Mouse (Mus musculus) ES-CJ7 (cell line): Measurements from ENCODE around the gene Trpc4ap.
"Not testable (repeated sequence)": the region's sequence is repeated elsewhere in the genome, so short reads cannot be mapped to it uniquely, and the experiment has no call there.

Source experiments
- DNase-seq: peaks from one replicate; pipeline ENCODE4 v3.0.0; 2011; ENCODE audit warnings: low read depth, low spot score

Trpc4ap gene

DNA sequence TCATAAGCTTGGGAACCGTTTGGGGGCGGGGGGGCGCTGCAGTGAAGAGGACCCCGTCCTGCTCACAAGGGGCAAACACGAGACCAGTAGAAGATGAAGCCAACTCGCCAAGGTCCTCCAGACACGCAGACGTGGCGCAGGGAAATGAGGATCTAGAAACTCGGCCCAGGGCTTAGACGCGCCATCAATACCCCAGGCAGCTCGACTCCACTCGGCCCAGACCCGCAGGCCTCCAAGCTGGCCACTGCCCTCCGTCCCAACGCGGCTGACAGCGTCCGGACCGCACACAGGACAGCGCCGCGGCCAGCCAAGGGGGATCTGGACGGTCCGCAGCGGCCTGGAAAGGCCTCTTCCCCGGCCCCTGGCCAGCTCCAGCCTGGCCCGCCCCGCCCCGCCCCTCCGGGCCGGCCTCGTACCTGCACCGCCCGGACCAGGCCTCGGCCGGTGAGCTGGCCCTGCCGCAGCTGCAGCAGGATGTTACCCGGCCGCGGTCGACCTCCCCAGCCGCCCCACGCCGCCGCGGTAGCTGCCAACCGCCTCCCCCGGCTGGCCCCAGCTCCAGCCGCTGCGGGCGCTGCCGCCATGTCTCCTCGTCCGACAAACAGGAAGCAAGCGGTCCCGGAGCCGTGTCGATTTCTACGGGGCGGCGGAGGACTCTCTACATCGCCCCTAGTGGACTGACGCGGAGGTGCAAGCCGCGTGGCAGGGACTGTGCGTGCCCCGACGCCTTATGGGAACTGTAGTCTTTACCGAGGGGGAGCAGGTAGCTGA, at the start of gene Trpc4ap:
Gene Trpc4ap, minus strand, starts transcription at position 662 of the 771 bp plus-strand sequence.
- DNase-seq: peak; percentile 92

- DNase-seq: peak; percentile 83
Measured at GRCm38 (mm10) chr2:155737803-155738202, 45.6 kb upstream of the Trpc4ap start.

- DNase-seq: no peak
Measured at GRCm38 (mm10) chr2:155736936-155737335, 44.8 kb upstream of the Trpc4ap start.

GRCm38 (mm10) chr2:155735766-155736165, 43.6 kb upstream of the Trpc4ap start, which contains the start of gene Gm17581:
Gm17581 (minus strand) TSS chr2:155735866.
- not testable (repeated sequence) for DNase-seq

GRCm38 (mm10) chr2:155735080-155735479, 42.9 kb upstream of the Trpc4ap start:
- no peak for DNase-seq

- peak; percentile 91 for DNase-seq
Measured at GRCm38 (mm10) chr2:155729158-155729645, 37.0 kb upstream of the Trpc4ap start, which contains the start of gene Edem2. Edem2 (minus strand) TSS chr2:155729475.

DNA sequence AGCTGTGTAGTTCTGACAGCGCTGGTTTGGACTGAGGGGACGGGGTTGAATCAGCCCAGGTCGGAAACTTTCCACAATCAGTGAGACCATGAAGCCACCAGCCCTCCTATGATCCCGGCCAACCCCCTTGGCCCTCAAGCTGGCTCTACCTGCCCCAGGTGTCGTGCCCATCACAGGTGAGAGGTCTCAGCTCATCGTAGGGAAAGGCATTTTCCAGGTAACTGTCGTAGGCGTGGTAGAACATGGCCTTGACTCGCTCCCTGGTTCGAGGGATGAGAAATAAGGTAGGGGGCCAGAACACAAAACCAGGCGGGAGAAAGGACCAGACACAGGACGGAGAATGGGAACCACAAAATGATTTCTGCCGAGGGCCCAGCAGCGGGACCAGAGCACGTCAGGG, 36.6 kb upstream of the Trpc4ap start:
- DNase-seq: no peak

GRCm38 (mm10) chr2:155727764-155728395, 35.7 kb upstream of the Trpc4ap start:
- DNase-seq: no peak

- DNase-seq: no peak
Measured at GRCm38 (mm10) chr2:155726302-155726701, 34.1 kb upstream of the Trpc4ap start.

DNA sequence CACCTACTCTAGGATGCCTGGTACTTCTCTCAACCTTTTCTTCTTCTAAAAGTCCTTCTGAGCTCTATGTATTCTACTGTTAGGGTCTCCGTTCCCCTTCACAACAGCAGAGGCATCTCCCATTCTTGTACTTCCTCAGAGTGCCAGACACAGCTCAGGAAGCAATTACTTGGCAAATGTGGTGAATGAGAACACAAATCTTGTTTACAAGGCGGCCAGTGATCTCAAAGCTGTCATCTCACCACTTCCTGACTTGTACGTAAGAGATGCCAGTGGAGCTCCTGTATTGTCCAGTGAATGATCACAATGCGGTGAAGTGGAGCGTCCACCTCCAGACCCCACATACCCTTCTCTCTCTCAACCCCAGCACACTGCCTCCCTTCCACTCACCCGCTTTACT, 32.3 kb upstream of the Trpc4ap start:
- no peak for DNase-seq

- DNase-seq: no peak
Measured at GRCm38 (mm10) chr2:155724036-155724435, 31.9 kb upstream of the Trpc4ap start.

DNA sequence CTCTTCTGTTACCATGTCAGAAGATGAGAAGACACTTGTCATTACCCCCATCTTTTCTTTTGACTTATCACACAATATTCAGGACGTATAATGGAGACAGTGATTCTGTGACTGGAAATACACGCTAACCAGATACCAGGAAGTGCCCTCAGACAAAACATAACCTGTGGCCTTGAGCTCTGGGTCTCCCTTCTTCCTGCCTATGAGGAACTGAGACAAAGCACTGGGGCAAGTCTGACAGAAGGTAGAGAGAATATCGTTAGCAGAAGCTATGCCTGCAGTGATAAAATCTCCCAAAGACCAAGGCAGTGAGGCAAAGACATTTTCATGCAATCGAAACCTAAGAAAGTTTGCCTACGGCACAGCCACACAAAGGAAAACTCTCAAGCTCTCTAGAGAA, 28.4 kb upstream of the Trpc4ap start:
- no peak for DNase-seq

DNA sequence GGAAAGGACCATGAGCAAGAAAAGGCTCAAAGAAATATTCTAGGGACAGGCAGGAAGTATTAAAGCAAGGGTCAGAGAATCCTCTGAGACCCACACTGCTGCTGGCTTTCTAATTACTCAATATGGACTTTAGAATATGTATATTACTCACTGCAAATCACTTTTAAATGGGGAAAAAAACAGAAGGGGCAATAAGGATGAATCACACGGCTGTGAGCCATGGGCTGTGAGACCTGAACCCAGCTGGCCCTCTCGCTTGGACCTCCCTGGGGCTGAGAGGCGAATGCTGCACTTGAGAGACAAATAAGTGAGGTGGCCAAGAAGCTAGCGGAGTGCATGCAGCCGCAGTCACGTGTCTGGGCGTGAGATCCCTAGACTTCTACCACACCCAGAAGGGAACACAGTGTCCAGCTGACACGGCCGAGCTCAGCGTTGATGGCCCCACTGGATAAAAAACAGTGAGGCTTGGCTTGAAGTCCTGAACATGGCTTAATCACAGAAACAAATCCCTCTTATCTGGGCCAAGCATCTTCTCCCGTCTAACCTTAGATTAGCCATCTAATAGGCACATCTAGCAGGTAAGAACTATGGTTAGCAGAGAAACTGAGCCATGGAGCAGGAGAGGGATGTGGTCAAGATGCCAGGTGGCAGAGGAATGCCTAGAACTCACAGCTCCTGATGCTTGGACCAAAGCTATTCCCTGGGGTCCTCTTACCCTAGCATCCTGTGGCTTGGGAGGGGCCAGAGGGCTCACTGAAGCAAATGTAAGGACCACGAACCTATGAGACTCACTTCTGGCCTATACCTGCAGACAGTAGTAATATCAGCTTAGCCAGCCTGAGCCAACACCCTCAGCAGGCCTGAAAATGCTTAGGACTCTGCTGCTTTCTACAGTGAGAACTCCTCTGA, 25.2 kb upstream of the Trpc4ap start:
- no peak for DNase-seq

DNA sequence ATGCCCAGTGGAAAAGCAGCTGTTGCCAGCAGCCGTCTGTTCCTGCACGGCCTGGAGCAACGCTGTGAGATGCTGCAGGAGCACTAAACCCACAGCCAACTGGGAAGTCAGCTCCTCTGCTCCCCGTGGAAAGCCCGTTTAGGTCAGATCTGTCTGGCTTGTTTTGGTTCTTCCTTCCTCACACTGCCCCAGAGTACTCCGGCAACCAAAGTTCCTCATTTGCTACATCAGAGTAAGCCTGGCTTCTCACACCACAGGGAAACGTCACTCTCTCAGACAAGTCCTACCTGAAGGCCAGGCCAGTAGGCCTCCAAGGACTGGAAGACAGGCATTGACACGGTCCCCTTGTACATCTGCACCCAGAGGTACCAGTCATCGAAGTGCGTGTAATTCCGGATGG, 18.4 kb upstream of the Trpc4ap start:
- DNase-seq: no peak

GRCm38 (mm10) chr2:155707251-155707650, 15.1 kb upstream of the Trpc4ap start:
- DNase-seq: no peak

GRCm38 (mm10) chr2:155703630-155704029, 11.4 kb upstream of the Trpc4ap start:
- DNase-seq: no peak

DNA sequence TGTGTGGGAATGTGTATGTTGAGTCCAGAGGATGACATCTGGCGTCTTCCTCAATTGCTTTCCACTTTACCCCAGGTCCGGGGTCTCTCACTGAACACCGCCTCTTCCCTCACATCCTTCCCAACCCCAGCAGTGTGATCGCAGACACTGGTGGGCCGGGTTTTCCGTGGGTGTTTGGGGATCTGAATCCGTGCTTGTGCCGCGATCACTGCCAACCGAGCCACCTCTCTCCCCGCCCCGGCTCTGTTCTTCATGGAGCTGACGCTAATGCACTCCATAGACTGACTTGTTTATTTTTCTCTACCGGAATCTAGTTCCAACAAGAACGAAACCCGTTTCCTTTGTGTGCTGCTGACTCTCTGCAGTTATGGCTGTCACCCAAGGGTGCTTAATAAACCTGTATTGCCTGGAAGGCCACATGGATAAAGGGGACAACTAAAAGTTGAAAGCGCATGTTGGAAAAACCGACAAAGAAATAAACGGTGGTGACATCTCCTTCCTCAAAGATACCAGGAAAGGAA, 9.3 kb upstream of the Trpc4ap start:
- DNase-seq: no peak

- not testable (repeated sequence) for DNase-seq
Measured at GRCm38 (mm10) chr2:155698443-155698842, 6.3 kb upstream of the Trpc4ap start.

DNA sequence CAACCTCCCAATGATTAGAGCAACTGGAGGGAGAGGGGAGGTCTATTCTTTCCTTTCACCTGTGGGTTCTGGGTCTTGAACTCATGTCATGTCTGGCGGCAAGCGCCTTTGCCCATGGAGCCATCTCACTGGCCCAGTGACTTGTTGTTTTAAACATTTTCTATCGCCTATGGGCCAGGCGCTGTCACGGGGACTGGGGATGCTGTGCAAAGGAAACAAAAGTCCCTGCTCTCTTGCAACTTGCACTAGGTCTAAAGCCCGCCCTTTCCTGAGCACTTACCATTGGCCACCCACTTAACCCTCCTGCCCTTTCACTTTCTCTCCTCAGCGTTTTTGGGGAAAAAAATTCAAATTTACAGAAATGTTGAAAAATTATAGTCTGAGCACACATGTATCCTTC, 4.7 kb upstream of the Trpc4ap start:
- no peak for DNase-seq

DNA sequence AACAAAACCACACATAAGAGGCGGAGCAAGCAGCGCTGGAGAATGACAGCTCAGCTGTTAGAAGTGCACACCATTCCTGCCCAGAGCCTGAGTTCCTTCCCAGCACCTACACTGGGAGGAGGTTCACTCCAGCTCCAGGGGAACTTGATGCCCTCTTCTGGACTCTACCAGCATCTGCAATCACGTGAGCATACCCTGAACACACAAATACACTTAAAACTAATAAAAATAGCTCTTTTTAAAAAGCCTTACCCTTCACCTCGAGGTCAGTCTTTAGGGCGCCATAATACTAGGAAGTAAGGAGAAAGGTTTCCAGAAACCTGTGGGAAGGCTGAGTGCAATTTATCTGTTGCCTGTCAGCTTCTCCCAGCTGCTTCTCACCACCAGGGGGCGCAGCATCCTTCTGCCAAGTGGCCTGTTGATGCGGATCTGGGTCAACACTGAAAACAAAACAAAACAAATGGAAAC, 3.9 kb upstream of the Trpc4ap start:
- peak; percentile 87 for DNase-seq

DNA sequence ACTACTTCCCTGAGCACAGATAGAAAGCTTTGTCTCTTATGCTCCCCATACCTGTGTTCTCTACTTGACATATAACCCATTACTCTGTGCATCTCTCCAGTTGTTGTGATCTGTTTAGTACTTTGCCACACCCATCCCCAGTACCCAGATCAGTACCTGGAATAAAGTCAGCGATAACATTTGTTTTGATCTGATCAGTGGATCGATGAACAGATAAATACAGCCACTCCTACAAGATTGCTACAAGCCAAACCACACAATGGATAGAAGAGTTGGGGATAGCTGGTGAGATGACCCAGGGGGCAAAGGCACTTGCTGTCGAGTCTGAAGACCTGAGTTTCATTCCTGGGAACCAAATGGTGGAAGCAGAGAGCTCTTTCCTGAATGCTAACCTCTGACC, 3.1 kb upstream of the Trpc4ap start:
- no peak for DNase-seq
